Mouse (Mus musculus): Measurements from ENCODE around the gene Arid3a. TPM values are rescaled to one million over a fixed set of nuclear protein-coding genes. Genes with fewer than 3 reads are reported as not detected.

The Arid3a gene
- polyA plus RNA-seq, 1 experiment from 2014 or later: 3.2 TPM

DNA sequence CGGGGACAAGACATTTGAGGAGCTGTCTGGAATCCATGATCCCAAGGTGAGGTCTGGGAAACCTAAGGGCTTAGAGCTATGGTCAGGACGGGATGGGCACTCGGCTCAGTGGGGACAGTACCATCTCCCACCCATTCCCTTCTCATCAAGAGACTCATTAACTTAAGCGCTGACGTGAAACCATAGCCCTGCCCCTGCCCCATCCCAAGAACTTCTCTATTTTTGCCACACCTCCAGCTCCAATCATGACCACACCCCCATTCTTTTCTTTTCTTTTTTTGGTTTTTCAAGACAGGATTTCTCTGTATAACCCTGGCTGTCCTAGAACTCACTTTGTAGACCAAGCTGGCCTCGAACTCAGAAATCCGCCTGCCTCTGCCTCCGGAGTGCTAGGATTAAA is 47.8 kb downstream of the Arid3a start:
- no peak overlapping the region for H3K27ac ChIP-seq (replicated peaks)
- H3K4me3 ChIP-seq: no peak overlapping the region
- WGBS: 89% methylated on average over 8 of the region's 8 CpGs
- no peaks in the 10 kb centered on the region for H3K9me3 ChIP-seq
- H3K9ac ChIP-seq: no peak overlapping the region
- H3K4me2 ChIP-seq: no peak overlapping the region
- peaks cover 42% of the 10 kb centered on the region for H3K36me3 ChIP-seq
- peaks cover 18% of the 10 kb centered on the region for H3K27me3 ChIP-seq
- no peak for ATAC-seq (ENCODE audit: low FRiP score, low read depth)
- H3K4me1 ChIP-seq (replicated peaks): peaks cover 8% of the 10 kb centered on the region

DNA sequence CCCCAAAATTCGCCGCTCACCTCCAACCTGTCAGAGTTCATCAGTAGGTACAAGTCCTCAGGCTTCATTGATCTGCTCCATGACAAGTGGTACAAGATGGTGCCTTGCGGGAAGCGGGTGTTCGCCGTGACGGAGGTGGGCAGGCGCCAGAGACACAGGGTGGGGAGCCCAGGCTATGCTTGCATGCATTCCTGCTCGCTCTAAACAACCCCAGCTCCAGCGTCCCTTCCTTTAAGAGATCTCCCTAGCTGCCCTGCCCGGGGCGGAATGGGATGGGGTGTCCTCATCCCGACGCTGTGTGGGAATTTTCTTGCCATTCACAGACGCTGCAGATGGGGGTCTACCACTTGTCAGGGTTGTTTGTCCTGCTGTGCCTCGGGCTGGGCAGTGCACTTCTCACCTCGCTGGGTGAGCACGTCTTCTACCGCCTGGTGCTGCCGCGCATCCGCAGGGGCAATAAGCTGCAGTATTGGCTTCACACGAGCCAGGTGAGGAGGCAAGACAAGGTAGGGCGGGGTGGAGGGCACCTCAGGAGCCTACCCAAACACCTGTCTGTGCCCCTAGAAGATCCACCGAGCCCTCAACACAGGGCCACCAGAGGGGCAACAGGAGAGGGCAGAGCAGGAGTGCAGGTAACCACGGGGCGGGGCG is 49.4 kb downstream of the Arid3a start:
- Histone ChIP-seq H3K27me3 (peaks cover 16% of the 10 kb centered on the region), H3K9me3 (no peaks in the 10 kb centered on the region), H3K9ac (no peak overlapping the region), H3K27ac (replicated peaks) (no peak overlapping the region), H3K4me1 (replicated peaks) (peaks cover 3% of the 10 kb centered on the region; the same call in 1 of the 2 replicates), H3K4me3 (no peak overlapping the region), H3K36me3 (peaks cover 42% of the 10 kb centered on the region), H3K4me2 (no peak overlapping the region)
- WGBS: 84% methylated on average over 28 of the region's 28 CpGs
- no peak for ATAC-seq (ENCODE audit: low FRiP score, low read depth)

DNA sequence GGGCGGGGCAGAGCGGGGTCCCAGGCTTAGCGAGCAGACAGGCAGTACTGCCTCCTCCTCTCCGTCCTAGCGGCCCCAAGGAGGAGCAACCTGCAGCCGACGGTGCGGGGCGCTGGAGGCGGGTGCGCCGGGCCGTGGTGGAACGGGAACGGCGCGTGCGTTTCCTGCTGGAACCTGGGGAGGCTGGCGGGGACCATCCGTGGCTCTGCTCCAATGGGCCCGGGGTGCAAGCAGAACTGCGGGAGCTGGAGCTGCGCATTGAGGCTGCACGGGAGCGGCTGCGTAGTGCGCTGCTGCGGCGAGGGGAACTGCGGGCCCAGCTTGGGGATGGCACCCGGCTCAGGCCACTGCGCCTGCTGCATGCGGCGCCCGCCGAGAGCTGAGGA is 49.9 kb downstream of the Arid3a start:
- peaks cover 8% of the 10 kb centered on the region for H3K4me1 ChIP-seq (replicated peaks)
- no peaks in the 10 kb centered on the region for H3K9me3 ChIP-seq
- H3K4me2 ChIP-seq: no peak overlapping the region
- WGBS: 76% methylated on average over 36 of the region's 36 CpGs
- H3K9ac ChIP-seq: no peak overlapping the region
- peaks cover 12% of the 10 kb centered on the region for H3K27me3 ChIP-seq
- no peak overlapping the region for H3K27ac ChIP-seq (replicated peaks)
- no peak for ATAC-seq (ENCODE audit: low FRiP score, low read depth)
- no peak overlapping the region for H3K4me3 ChIP-seq
- peaks cover 42% of the 10 kb centered on the region for H3K36me3 ChIP-seq

DNA sequence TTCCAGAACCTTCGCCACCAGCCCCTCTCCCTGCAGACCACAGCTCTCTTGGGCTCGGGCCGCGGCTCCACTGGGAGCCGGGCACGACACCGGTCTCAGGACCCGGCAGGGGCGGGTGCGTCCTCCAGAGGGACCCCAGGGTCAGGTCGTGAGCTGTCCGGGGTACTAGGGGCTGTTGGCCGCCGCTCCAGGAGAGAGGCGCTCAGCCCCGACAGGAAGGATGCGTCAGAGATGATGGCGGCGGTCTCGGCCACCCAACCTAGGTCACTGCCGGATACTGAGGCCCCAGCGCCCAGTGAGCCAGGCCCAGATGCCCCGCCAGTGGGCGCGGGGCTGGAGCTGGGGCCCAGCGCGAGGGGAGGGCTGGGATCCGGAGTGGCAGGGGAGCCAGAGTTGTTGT is 50.5 kb downstream of the Arid3a start:
- peaks cover 12% of the 10 kb centered on the region for H3K4me1 ChIP-seq (replicated peaks)
- 84% methylated on average over 27 of the region's 28 CpGs for WGBS
- no peak overlapping the region for H3K4me3 ChIP-seq
- H3K27ac ChIP-seq (replicated peaks): no peak overlapping the region
- no peaks in the 10 kb centered on the region for H3K9me3 ChIP-seq
- no peak for ATAC-seq (ENCODE audit: low FRiP score, low read depth)
- no peak overlapping the region for H3K9ac ChIP-seq
- peaks cover 7% of the 10 kb centered on the region; the same call in 1 of the 2 replicates for H3K27me3 ChIP-seq
- H3K36me3 ChIP-seq: peaks cover 42% of the 10 kb centered on the region
- no peak overlapping the region for H3K4me2 ChIP-seq

DNA sequence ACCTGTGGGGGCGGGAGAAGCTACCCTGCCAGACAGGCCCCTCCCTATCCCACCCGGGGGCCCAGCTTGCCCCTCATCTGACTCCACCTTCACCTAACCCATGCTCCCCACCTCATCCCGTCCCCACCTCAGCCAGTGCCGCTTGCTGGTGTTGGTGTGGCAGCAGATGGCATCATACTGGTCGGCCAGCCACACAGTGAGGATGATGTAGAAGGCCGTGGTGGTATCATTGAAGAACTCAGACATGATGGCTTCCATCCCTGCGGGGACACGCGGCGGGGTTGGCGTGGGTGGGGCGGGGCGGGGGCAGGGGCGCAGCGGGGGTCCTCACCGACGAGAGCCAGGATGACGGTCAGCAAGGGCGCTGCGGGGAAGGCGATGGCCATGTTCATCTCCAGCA is 51.2 kb downstream of the Arid3a start:
- Histone ChIP-seq H3K4me3 (no peak overlapping the region), H3K36me3 (peaks cover 42% of the 10 kb centered on the region), H3K9me3 (no peaks in the 10 kb centered on the region), H3K27me3 (no peaks in the 10 kb centered on the region), H3K27ac (replicated peaks) (no peak overlapping the region), H3K4me1 (replicated peaks) (peaks cover 19% of the 10 kb centered on the region), H3K4me2 (no peak overlapping the region), H3K9ac (no peak overlapping the region)
- ATAC-seq (ENCODE audit: low FRiP score, low read depth): no peak
- WGBS: 97% methylated on average over 21 of the region's 21 CpGs

DNA sequence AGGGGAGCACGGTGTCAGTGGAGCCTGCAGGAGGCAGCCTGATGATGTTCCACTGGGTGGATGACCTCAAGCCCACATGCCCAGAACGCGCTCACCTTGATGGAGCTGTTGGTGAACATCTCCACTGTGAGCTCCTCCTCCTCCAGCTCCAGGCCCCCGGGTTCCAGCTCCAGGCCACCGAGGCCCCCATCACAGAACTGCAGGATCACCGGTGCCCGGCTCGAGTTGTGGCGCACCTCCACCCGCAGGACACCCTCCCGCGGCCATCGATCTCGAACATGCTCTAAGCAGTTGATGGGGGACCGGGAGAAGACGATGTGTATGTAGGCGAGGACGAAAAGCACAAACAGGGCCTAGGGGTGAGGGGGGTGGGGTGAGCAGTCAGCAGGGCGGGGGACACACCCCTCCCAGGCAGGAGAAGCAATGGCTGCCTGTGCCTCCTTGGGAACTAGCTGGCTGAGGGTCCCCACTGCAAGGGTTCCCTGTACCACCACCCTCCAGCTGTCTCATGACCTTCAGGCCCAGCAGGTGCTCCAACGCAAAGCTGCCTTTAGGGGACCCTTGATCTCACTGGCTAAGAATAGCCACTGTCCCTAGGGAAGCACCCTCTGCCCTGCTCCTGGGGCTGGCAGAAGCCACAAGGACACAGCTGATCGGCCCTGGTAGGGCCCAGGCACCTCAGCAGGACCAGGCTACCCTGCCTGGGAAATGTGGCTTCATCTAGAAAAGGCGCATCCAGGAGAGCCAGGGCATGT is 52.7 kb downstream of the Arid3a start:
- H3K36me3 ChIP-seq: peaks cover 38% of the 10 kb centered on the region
- no peak overlapping the region for H3K9ac ChIP-seq
- no peaks in the 10 kb centered on the region for H3K9me3 ChIP-seq
- 94% methylated on average over 22 of the region's 22 CpGs for WGBS
- H3K27me3 ChIP-seq: no peaks in the 10 kb centered on the region
- peaks cover 25% of the 10 kb centered on the region for H3K4me1 ChIP-seq (replicated peaks)
- ATAC-seq (ENCODE audit: low FRiP score, low read depth): no peak
- no peak overlapping the region for H3K27ac ChIP-seq (replicated peaks)
- H3K4me3 ChIP-seq: no peak overlapping the region
- no peak overlapping the region for H3K4me2 ChIP-seq

DNA sequence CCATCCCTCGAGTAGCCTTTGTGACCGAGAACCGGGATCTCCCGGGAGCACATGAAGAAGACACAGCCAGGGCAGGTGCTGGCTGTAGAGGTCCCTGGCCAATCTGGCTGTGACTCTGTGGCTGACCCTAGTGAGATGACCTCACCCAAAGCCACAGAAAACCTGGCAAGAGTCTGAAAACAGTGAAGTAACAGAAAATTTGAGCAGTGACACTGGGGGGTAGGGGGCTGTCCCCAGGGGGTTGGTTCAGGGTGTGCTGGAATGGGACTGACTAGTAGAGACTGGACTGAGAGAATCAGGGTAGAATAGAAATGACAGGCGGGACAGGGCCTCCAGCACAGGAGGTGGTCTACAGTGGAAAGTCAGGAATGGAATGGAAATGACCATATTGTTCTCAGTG is 56.4 kb downstream of the Arid3a start:
- Histone ChIP-seq H3K9ac (peak overlapping the region; percentile 84), H3K36me3 (peaks cover 10% of the 10 kb centered on the region; the same call in 1 of the 2 replicates), H3K4me2 (peak overlapping the region; percentile 96), H3K4me3 (peak overlapping the region; percentile 56), H3K4me1 (replicated peaks) (peaks cover 45% of the 10 kb centered on the region), H3K9me3 (no peaks in the 10 kb centered on the region), H3K27me3 (peaks cover 11% of the 10 kb centered on the region), H3K27ac (replicated peaks) (peak overlapping the region; percentile 93)
- ATAC-seq (ENCODE audit: low FRiP score, low read depth): no peak
- 77% methylated on average over 5 of the region's 5 CpGs for WGBS

DNA sequence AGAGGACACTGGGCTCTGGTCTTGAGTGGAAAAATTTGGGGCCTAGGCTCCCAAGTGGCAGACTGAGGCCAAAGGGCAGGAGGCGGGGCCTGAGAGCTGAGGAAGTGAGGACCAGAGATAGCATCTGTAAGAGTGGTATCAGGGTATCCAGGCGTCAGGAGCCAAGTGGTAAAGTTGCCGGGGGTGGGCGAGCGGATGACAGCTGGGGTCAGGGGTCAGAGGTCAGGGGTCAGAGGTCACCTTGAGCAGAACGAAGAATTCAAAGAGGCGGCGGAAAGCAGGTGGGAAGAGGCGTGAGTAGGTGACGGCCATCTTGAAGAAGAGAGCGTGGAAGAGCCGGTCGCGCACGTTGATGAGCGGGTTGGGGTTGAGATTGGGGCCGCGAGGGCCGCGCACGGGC is 56.8 kb downstream of the Arid3a start:
- ATAC-seq (ENCODE audit: low FRiP score, low read depth): no peak

DNA sequence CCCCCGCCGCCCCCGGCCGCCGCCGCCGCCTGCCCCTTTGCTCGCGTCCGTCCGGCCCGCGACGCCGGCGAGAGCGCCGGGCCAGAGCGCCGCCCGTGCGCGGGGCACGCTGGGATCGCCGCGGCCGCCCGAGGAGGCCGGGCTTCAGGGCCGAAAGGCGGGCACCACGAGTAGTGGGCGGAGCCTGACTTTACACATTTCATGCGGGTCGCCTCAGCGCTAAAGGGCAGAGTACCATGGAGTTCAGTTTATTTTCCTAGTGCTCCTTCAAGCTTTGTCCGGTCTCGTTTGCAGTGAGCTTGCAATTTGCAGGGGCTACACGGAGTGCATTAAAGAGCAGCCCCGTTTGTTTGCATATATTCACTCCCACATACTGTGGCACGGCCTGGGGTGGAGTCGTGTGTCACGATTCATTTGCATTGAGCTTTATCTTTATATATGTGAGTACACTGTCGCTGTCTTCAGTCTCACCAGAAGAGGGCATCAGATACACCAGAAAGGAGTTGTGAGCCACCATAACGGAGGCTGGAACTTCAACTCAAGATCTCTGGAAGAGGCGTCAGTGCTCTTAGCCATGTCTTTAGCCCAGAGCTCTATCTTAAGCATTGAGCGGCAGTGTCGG is 57.5 kb downstream of the Arid3a start, which contains the start of gene Tmem259:
Tmem259 (minus strand) TSS at position 136 of the 622 bp plus-strand sequence.
- peaks cover 54% of the 10 kb centered on the region for H3K4me1 ChIP-seq (replicated peaks)
- peak within 1 kb of the TSS; percentile 93 for H3K27ac ChIP-seq (replicated peaks)
- peak; percentile 83 for ATAC-seq (ENCODE audit: low FRiP score, low read depth)
- WGBS: 0% methylated on average over 43 of the region's 49 CpGs
- no peaks in the 10 kb centered on the region for H3K9me3 ChIP-seq
- peak within 1 kb of the TSS; percentile 56 for H3K4me3 ChIP-seq
- H3K4me2 ChIP-seq: peak within 1 kb of the TSS; percentile 96
- H3K36me3 ChIP-seq: peaks cover under 1% of the 10 kb centered on the region; the same call in 1 of the 2 replicates
- peaks cover 22% of the 10 kb centered on the region for H3K27me3 ChIP-seq
- H3K9ac ChIP-seq: peak within 1 kb of the TSS; percentile 84

More for the DNA sequence above, 56.8 kb downstream of the Arid3a start:
- H3K4me1 ChIP-seq (replicated peaks): peaks cover 50% of the 10 kb centered on the region
- peak overlapping the region; percentile 84 for H3K9ac ChIP-seq
- peaks cover 16% of the 10 kb centered on the region for H3K27me3 ChIP-seq
- WGBS: 2% methylated on average over 8 of the region's 21 CpGs
- H3K36me3 ChIP-seq: peaks cover 6% of the 10 kb centered on the region; the same call in 1 of the 2 replicates
- peak overlapping the region; percentile 56 for H3K4me3 ChIP-seq
- peak overlapping the region; percentile 93 for H3K27ac ChIP-seq (replicated peaks)
- H3K4me2 ChIP-seq: peak overlapping the region; percentile 96
- no peaks in the 10 kb centered on the region for H3K9me3 ChIP-seq

DNA sequence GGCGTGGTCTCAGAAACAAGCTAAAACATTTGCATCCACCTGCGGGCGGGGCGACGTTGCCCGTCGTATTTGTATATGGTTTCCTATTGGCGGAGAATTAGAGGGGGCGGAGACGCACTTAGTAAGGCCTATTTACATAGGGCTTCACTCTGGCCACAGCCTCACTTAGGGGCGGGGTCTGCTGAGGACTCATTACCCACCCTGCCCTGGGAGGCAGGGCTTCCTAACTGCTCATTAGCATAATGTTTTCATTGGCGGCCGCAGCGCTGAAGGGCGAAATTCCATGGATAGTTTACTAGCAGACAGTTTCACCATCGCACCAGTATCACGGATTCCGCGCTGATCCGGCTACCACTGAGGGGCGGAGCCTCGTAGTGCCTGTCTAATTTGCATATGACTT is 58.0 kb downstream of the Arid3a start:
- peaks cover 54% of the 10 kb centered on the region for H3K4me1 ChIP-seq (replicated peaks)
- H3K4me2 ChIP-seq: peak overlapping the region; percentile 96
- peak overlapping the region; percentile 84 for H3K9ac ChIP-seq
- H3K27me3 ChIP-seq: peaks cover 28% of the 10 kb centered on the region
- WGBS: under 1% methylated on average over 22 of the region's 22 CpGs
- H3K9me3 ChIP-seq: no peaks in the 10 kb centered on the region
- ATAC-seq (ENCODE audit: low FRiP score, low read depth): peak; percentile 94
- no peaks in the 10 kb centered on the region for H3K36me3 ChIP-seq
- peak overlapping the region; percentile 56 for H3K4me3 ChIP-seq
- H3K27ac ChIP-seq (replicated peaks): peak overlapping the region; percentile 93

DNA sequence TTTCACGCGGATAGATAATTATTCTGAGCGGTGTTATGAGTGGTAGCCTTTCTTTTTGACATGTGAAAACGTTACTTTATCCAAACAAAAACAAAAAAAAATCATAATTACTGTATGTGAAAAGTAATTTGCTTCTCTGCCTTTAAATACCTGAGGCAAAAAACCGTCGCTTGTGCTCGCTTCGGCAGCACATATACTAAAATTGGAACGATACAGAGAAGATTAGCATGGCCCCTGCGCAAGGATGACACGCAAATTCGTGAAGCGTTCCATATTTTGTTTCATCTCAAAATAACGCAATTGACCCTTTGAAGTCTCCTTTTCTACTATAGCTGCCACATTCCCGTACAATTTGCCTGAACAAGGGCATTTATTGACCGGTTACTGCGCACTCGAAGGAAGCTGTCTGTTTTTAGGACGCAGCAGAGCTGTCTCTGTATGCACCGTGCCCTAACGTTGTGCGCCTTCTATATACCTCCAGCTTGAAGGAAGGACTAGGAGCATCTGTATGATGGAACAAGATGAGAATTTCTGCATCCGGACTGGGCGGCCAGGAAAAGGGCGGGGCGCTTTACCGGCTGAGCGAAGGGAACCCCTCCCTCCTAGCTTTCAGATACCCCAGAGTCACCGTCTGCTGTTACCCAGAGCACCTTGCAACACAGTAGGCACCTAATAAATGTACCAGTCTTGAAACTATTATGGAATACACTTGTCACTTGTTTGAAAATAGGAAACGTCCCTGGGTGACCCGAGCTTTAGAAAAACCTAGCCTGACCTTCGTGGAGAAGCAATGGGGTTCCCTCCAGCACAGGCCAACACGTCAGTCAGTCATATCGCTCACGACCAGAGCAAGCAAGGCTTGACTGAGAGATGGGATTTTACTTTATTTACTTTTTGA is 58.7 kb downstream of the Arid3a start:
- Histone ChIP-seq H3K9ac (peak overlapping the region; percentile 64), H3K4me3 (peak overlapping the region; percentile 56), H3K27ac (replicated peaks) (peak overlapping the region; percentile 93), H3K4me2 (peak overlapping the region; percentile 96), H3K9me3 (no peaks in the 10 kb centered on the region), H3K4me1 (replicated peaks) (peaks cover 54% of the 10 kb centered on the region), H3K27me3 (peaks cover 31% of the 10 kb centered on the region), H3K36me3 (no peaks in the 10 kb centered on the region)
- no peak; the same call in 1 of the 2 replicates for ATAC-seq (ENCODE audit: low FRiP score, low read depth)
- WGBS: 3% methylated on average over 35 of the region's 35 CpGs
